Comparison of ENCODE assay signal across 20 mouse cellular contexts in the genomic region with DNA sequence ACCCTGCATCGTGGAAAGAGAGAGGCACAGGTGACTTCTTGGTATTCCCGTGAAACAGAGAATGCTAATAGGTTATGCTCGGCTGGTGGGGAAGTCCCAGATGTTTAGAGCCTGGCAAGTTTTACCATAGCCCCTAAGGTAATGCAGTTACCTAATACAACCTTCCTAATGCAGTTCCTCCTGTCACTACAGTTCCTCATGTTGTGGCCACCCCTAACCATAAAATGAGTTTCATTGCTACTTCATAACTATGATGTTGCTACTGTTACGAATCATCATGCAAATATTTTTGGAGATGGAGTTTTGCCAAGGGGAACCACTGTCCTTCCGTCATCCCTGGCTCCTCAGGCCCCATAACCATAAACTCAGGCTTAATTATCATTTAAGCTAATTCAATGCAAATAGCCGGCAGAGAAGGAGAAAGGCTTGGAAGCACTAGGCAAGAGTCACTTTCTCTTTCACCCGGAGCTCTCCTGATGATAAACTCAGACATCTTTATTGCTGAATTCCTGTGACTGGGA. TPM values are rescaled to one million over a fixed set of nuclear protein-coding genes. Genes with fewer than 3 reads are reported as not detected.
"Had no signal": no experiment of that assay in that cellular context is flagged by ENCODE, and none has a peak within 500 bp of the region (broad histone marks: within the 10 kb centered on the region; RNA-seq: fewer than 3 reads in every experiment).

No protein-coding gene starts in this region.

- H3K4me1 ChIP-seq: liver, embryonic 12.5 days; liver, embryonic 15.5 days; stomach, embryonic 15.5 days had no signal

- H3K27ac ChIP-seq: kidney, postnatal 0 days; limb, embryonic 13.5 days; liver, embryonic 12.5 days; liver, embryonic 15.5 days; neural tube, embryonic 12.5 days; neural tube, embryonic 15.5 days; stomach, embryonic 15.5 days had no signal

- H3K9me3 ChIP-seq: limb, embryonic 10.5 days; limb, embryonic 13.5 days; liver, embryonic 12.5 days; liver, embryonic 15.5 days; neural tube, embryonic 12.5 days; neural tube, embryonic 15.5 days; stomach, embryonic 15.5 days had no signal

- ATAC-seq: intestine, postnatal 0 days; liver, embryonic 12.5 days had no signal

- H3K4me3 ChIP-seq: limb, embryonic 10.5 days; limb, embryonic 13.5 days; liver, embryonic 12.5 days; liver, embryonic 15.5 days; neural tube, embryonic 12.5 days; neural tube, embryonic 15.5 days; stomach, embryonic 15.5 days had no signal

- H3K36me3 ChIP-seq: limb, embryonic 10.5 days; limb, embryonic 13.5 days; liver, embryonic 12.5 days; liver, embryonic 15.5 days; neural tube, embryonic 12.5 days; neural tube, embryonic 15.5 days; stomach, embryonic 15.5 days had no signal

- DNase-seq: kidney, adult 2 months; kidney, postnatal 25 days; liver; lung, adult 2 months; lung, postnatal 14 days; lung, postnatal 4 days; midbrain, embryonic 14.5 days; right cerebral cortex, postnatal 25 days; spleen, adult 18-20 months; thymus, postnatal 36 days had no signal

- H3K27me3 ChIP-seq: neural tube, embryonic 12.5 days; neural tube, embryonic 15.5 days; stomach, embryonic 15.5 days had no signal

RNA-seq across cellular contexts. Expression of a gene that starts 53.9 kb away (rescaled TPM):
- total RNA-seq: megakaryocyte-erythroid progenitor cell, adult 5-6 weeks had no signal
